Mouse (Mus musculus) forebrain, postnatal 0 days (tissue): ENCODE data around the gene Tmsb10. TPM values are rescaled to one million over a fixed set of nuclear protein-coding genes. Genes with fewer than 3 reads are reported as not detected.

Source experiments
- ATAC-seq: fragments of 200-750 bp; cut with Nextera tagmentation; 2 replicates; pipeline ENCODE4 v1.8.0; 2017; ENCODE audit warnings: mild to moderate bottlenecking, moderate library complexity
- DNase-seq: peaks from one replicate; pipeline ENCODE4 v3.0.0-alpha.2; 2015
- H3K27ac ChIP-seq: fragments of 300-500 bp; sonication (generic); 2 replicates; pipeline ENCODE4 v1.5.1; 2014; ENCODE audit warnings: low read depth, mild to moderate bottlenecking, antibody characterized with exemption, low read length, moderate library complexity, mixed read lengths
- H3K27me3 ChIP-seq: fragments of 300-500 bp; sonication (generic); 2 replicates; pipeline ENCODE4 v1.6.1; 2014; ENCODE audit warnings: mild to moderate bottlenecking, low read length, mixed read lengths; ENCODE audit not compliant: insufficient read depth
- H3K36me3 ChIP-seq: fragments of 300-500 bp; sonication (generic); 2 replicates; pipeline ENCODE4 v1.6.1; 2014; ENCODE audit warnings: mild to moderate bottlenecking, moderate library complexity; ENCODE audit not compliant: insufficient read depth
- H3K4me1 ChIP-seq: fragments of 300-500 bp; sonication (generic); 2 replicates; pipeline ENCODE4 v1.6.1; 2014; ENCODE audit warnings: antibody characterized with exemption; ENCODE audit not compliant: insufficient read depth
- H3K4me2 ChIP-seq: fragments of 300-500 bp; sonication (generic); 2 replicates; pipeline ENCODE4 v1.6.1; 2014; ENCODE audit warnings: low read depth, mild to moderate bottlenecking, moderate library complexity
- H3K4me3 ChIP-seq: fragments of 300-500 bp; sonication (generic); 2 replicates; pipeline ENCODE4 v1.5.1; 2014; ENCODE audit warnings: low read depth, low read length, mixed read lengths
- H3K9ac ChIP-seq: fragments of 300-500 bp; sonication (generic); 2 replicates; pipeline ENCODE4 v1.6.1; 2014; ENCODE audit warnings: mild to moderate bottlenecking
- H3K9me3 ChIP-seq: fragments of 300-500 bp; sonication (generic); 2 replicates; pipeline ENCODE4 v1.6.1; 2016; ENCODE audit warnings: low read length
- CTCF ChIP-seq: sonication (generic); IDR thresholded peaks from 2 replicates; pipeline ENCODE4 v1.5.1; 2016; ENCODE audit warnings: antibody characterized with exemption, control low read depth, low read depth
- WGBS: fragments of 180-500 bp; shearing (Covaris S2); extraction: QIAGEN DNeasy Blood & Tissue Kit; methylation state at CpG from one replicate; pipeline ENCODE4 v1.1.7; 2014; 5-methylcytosine and 5-hydroxymethylcytosine counted together
- polyA plus RNA-seq: library from polyadenylated mRNA; unstranded; fragments of >200 nt; fragmentation: Nextera tagmentation; extraction: Ambion mirVana; gene quantifications from 2 replicates; pipeline ENCODE4 v1.2.1, GENCODE M21; 2015
- total RNA-seq: library from RNA; depleted of rRNA; stranded (reverse); fragments of >200 nt; gene quantifications from 2 replicates; pipeline ENCODE4 v1.2.3, GENCODE M21; 2014

Gene Tmsb10
- total and polyA plus RNA-seq, 2 experiments from 2014 or later, result 862 to 5,770 TPM

DNA sequence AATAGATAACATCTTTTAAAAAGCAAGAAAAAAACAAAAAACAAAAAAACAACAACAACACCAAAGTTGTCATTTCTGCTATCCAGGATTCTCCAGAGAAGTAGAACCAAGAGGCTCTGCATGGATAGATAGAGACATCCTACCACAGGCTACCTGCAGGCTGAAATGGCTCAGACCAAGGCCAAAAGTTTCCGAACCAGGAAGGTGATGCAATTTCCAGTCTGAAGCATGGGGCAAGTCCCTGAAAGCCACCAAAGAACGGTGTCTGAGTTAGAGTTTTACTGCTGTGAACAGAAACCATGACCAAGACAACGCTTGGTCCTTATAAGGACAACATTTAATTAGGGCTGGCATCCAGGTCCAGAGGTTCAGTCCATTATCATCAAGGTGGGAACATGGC lies 10.2 kb downstream of the Tmsb10 start:
- Histone ChIP-seq H3K4me1 (no peaks in the 10 kb centered on the region), H3K36me3 (no peaks in the 10 kb centered on the region), H3K27me3 (no peaks in the 10 kb centered on the region), H3K27ac (no peak overlapping the region), H3K4me3 (no peak overlapping the region), H3K9ac (no peak overlapping the region), H3K9me3 (0 out of 2 replicates have a peak, but pooled peaks cover 7% of the 10 kb centered on the region), H3K4me2 (no peak overlapping the region)
- WGBS, result 88% methylated on average over 3 of the region's 3 CpGs
- ATAC-seq (no peak), DNase-seq (no peak)
- TF ChIP-seq CTCF, result no peak

DNA sequence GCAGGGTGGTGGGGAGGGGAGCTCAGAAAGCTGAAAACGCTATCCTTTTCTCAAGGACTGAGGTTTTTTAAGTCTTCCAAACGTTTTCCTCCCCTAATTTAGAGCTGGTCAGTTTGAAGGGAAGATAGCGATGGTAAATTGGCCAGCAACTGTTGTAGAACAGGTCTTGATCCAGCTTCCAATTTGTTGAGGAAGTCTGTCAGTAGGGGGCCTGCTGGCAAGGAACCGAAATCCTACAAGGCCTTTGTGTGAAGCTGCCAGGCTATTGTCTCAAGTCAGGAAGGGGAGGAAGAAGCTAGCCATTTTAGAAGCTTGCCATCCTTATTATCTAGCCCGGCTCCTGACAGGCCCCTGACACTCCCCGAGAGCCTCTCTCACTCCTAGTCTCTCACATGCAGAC lies 10.6 kb downstream of the Tmsb10 start:
- Histone ChIP-seq H3K4me1 (no peaks in the 10 kb centered on the region), H3K4me3 (no peak overlapping the region), H3K27ac (no peak overlapping the region), H3K36me3 (no peaks in the 10 kb centered on the region), H3K27me3 (no peaks in the 10 kb centered on the region), H3K4me2 (no peak overlapping the region), H3K9ac (no peak overlapping the region), H3K9me3 (0 out of 2 replicates have a peak, but pooled peaks cover 7% of the 10 kb centered on the region)
- ATAC-seq (no peak), DNase-seq (no peak)
- no peak for TF ChIP-seq CTCF
- 28% methylated on average over 6 of the region's 6 CpGs for WGBS

GRCm38 (mm10) chr6:72940493-72940892 lies 18.1 kb downstream of the Tmsb10 start:
- H3K4me2 ChIP-seq, result no peak overlapping the region
- no peaks in the 10 kb centered on the region for H3K36me3 ChIP-seq
- peak; percentile 63; the same call in 1 of the 2 replicates for ATAC-seq
- H3K9ac ChIP-seq, result no peak overlapping the region
- DNase-seq, result peak; percentile 82
- H3K4me3 ChIP-seq, result no peak overlapping the region
- no peak overlapping the region for H3K27ac ChIP-seq
- H3K27me3 ChIP-seq, result no peaks in the 10 kb centered on the region
- H3K9me3 ChIP-seq, result no peaks in the 10 kb centered on the region
- 8% methylated on average over 3 of the region's 3 CpGs for WGBS
- TF ChIP-seq CTCF, result peak; percentile 92
- no peaks in the 10 kb centered on the region for H3K4me1 ChIP-seq

DNA sequence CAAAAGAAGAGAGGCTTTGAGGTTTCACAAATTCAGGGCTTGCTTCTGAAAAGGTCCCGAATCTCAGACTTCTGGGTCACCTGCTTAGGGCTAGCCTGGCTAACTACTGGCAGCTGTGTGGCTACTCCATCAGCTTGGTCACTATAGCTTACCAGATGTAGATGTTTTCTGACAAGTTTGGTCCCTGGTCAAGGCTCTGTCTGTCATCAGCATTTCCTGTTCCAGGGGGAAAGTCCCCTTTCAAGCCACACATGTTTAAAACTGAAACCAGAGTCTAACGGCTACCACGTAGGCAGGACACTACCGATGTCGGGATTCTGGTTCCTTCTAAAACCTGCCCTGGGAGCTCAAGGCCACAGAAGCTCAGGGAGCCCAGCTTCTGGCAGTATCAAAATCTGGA lies 20.7 kb downstream of the Tmsb10 start:
- no peak for ATAC-seq
- Histone ChIP-seq H3K36me3 (no peaks in the 10 kb centered on the region), H3K4me2 (no peak overlapping the region), H3K9ac (no peak overlapping the region), H3K9me3 (no peaks in the 10 kb centered on the region), H3K27me3 (no peaks in the 10 kb centered on the region), H3K4me3 (no peak overlapping the region), H3K27ac (no peak overlapping the region), H3K4me1 (no peaks in the 10 kb centered on the region)
- 86% methylated on average over 5 of the region's 5 CpGs for WGBS
- no peak for TF ChIP-seq CTCF
- DNase-seq, result no peak

DNA sequence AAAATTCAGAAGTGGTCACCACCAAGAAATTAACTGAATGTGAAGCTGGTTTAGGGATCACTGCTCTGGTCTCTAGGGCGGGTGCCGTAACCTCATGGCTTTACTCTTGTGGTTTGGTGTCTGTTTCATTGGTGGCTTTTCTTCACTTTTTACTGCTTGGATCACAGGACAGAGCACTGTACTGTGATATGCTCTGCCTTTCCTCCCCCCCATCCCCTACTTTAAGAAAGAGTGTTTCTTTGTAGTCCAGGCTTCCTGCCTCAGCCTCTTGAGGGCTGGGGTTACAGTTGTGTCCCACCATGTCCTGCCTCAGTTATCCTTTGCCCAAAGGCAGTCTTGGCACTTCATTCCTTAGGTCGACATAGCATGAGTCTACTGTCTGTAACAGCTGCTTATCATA lies 21.1 kb downstream of the Tmsb10 start:
- H3K9me3 ChIP-seq, result no peaks in the 10 kb centered on the region
- no peaks in the 10 kb centered on the region for H3K27me3 ChIP-seq
- 86% methylated on average over 3 of the region's 3 CpGs for WGBS
- no peak overlapping the region for H3K27ac ChIP-seq
- no peak overlapping the region for H3K4me3 ChIP-seq
- H3K9ac ChIP-seq, result no peak overlapping the region
- H3K4me2 ChIP-seq, result no peak overlapping the region
- H3K4me1 ChIP-seq, result no peaks in the 10 kb centered on the region
- no peak for TF ChIP-seq CTCF
- no peaks in the 10 kb centered on the region for H3K36me3 ChIP-seq
- no peak for ATAC-seq
- no peak for DNase-seq

DNA sequence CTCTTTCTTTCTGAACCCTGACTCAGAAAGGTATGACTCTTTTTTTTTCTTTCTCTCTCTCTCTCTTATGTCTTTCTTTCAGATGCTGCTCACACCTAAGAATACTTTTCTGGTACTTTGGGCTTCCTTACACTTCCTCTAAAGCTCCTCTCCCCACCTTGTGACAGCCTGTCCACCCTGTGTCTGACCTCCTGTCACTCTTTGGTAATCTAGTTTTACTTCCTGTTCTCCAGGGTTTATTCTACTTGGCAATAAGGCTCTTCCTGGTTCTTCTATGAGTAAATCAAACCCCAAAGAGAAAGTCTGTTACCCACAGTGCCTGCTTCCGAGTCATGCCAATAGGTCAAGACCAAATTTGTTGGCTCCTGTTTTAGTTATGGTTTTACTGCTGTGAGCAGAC lies 25.6 kb downstream of the Tmsb10 start:
- Histone ChIP-seq H3K27ac (no peak overlapping the region), H3K9me3 (no peaks in the 10 kb centered on the region), H3K36me3 (no peaks in the 10 kb centered on the region), H3K4me1 (no peaks in the 10 kb centered on the region), H3K27me3 (no peaks in the 10 kb centered on the region), H3K4me3 (no peak overlapping the region), H3K4me2 (no peak overlapping the region), H3K9ac (no peak overlapping the region)
- no peak for ATAC-seq
- no peak for DNase-seq
- 93% methylated on average over 1 of the region's 1 CpGs for WGBS
- no peak for TF ChIP-seq CTCF

DNA sequence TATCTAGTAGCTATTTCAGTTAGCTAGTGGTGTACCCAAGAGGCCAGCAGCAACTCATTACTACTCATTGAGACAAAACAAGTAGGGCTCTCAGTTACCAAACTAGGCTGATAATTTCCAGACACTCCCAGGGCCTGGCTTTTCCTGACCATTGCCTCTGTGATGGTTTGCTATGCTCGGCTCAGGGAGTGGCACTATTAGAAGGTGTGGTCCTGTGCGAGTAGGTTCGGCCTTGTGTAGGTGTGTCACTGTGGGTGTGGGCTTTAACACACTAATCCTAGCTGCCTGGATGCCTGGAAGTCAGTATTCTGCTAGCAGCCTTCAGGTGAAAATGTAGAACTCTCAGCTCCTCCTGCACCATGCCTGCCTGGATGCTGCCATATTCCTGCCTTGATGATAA lies 27.0 kb downstream of the Tmsb10 start:
- no peak for DNase-seq
- H3K4me2 ChIP-seq, result no peak overlapping the region
- H3K27ac ChIP-seq, result no peak overlapping the region
- H3K9me3 ChIP-seq, result no peaks in the 10 kb centered on the region
- ATAC-seq, result no peak
- no peak overlapping the region for H3K9ac ChIP-seq
- no peak for TF ChIP-seq CTCF
- 87% methylated on average over 3 of the region's 3 CpGs for WGBS
- H3K36me3 ChIP-seq, result no peaks in the 10 kb centered on the region
- H3K4me3 ChIP-seq, result no peak overlapping the region
- H3K4me1 ChIP-seq, result no peaks in the 10 kb centered on the region
- no peaks in the 10 kb centered on the region for H3K27me3 ChIP-seq
